Mouse (Mus musculus): ENCODE measurements around the gene Ankrd26. TPM values are rescaled to one million over a fixed set of nuclear protein-coding genes. Genes with fewer than 3 reads are reported as not detected.
A peak's percentile ranks its signal among the peaks of the same experiment; 100 is the strongest.
"Not testable (repeated sequence)": the region's sequence is repeated elsewhere in the genome, so short reads cannot be mapped to it uniquely, and the experiment has no call there.

Ankrd26 gene
- total RNA-seq (2017) = 6.3 to 15.4 TPM (median 9.3 TPM) in 3 replicates

DNA sequence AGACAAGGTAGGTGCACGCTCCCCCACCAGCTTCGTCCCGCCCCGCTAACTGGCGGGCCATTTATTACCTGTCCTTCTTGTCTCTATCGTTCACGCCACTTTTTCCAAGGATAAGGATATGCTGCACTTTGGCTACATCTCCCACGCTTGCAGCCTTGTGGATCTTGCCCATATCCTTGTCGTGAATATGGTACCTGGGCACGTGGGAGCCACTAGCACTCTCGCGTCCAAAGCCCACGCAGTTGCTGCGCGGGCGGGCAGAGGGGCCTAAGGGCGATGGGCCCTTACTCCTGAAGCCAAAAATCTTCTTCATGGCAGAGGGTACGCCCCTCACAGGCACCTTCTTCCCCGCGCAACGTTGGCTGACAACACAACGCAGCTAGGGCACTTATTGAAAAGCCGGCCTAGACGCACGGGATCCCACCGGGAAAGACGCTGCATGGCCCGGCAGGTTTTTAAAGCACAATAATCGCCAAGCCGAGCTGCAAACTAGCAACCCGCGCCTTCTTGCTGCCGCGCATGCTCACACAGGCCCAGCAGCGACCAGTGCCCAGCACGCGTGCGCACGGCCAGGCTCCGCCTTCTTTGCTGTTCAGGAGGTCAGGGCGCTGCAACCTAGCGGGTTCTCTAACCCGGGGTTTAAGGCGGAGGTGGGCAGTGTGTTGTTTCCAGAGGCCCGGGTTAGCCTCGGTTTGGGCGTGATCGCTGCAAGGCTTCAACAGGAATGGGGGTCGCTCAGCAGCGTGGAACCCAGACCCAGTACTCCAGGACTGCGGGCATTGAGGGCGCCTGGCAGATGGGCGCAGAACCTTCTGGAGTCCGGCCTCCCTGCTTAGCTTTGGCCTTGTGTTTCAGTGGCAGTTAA, at the start of gene Ankrd26:
Ankrd26 (minus strand) TSS at position 482 of the 865 bp plus-strand sequence.
- peak; percentile 72; the same call in 1 of the 2 replicates for ATAC-seq (replicated peaks; ENCODE audit: insufficient number of reproducible peaks, low FRiP score, low TSS enrichment, poor library complexity, severe bottlenecking)

DNA sequence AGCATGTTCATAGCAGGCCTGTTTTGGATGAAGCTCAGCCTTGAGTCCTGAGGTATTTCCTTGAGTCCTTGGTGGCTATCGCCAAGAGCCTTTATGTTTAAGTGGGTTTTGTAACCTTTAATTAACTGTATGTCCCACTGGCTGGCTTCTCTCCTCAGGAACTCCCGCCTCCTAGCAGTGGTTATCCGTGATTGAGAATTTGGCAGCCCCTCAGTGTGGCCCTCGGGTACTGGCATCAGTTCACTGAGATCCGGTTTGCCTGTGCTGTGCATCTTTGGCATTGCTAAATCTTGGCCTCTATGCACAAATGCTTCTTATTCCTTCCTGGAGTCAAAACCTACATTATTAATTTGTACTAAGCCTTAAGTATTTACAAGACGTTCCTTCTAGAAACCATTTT, 46.9 kb upstream of the Ankrd26 start:
- no peak for ATAC-seq (replicated peaks; ENCODE audit: insufficient number of reproducible peaks, low FRiP score, low TSS enrichment, poor library complexity, severe bottlenecking)

GRCm38 (mm10) chr6:118605974-118606373, 43.9 kb upstream of the Ankrd26 start:
- no peak for ATAC-seq (replicated peaks; ENCODE audit: insufficient number of reproducible peaks, low FRiP score, low TSS enrichment, poor library complexity, severe bottlenecking)

GRCm38 (mm10) chr6:118603825-118604224, 41.8 kb upstream of the Ankrd26 start:
- no peak for ATAC-seq (replicated peaks; ENCODE audit: insufficient number of reproducible peaks, low FRiP score, low TSS enrichment, poor library complexity, severe bottlenecking)

- ATAC-seq (replicated peaks; ENCODE audit: insufficient number of reproducible peaks, low FRiP score, low TSS enrichment, poor library complexity, severe bottlenecking) = no peak
These were observed 33.6 kb upstream of the Ankrd26 start for GRCm38 (mm10) chr6:118595681-118596055.

DNA sequence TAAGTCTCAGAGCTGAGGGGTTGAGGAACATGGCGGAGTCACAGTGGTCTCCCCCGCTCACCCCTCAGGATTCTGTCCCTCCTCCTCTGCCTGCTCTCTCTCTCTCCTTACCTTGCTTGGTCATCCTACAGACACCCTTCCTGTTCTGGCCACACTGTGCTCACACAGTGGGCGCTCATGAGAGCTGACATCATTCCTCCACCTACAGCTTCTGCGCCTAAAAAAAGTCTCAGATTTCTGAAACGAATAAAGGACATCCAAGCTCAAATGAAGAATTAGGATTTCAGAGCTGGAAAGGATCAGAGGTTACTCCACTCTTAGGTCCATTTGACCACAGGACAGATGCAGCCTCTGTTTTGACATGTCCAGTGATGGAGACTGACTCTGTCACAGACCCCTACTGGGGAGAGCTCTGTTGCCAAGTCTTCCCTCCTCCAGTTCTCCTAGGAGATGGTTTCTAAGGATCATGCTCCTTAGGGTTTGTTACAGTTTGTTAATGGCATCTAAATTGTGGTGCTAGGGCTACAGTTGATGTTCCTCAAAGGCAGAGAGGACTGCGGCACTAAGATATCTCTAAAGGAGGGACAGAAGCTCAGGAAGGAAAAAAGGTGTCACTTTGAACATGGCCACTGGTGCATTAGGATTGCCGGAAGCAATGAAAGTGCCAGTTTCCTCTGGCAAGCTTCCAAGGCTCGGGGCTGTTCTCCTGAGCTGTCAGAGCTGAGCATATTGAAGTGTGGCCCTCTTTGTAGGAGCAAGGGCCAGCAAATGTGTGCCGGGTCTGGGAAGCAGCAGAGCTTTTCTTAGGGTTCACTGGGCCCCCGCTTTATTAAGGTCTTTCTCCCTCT, 33.0 kb upstream of the Ankrd26 start:
- ATAC-seq (replicated peaks; ENCODE audit: insufficient number of reproducible peaks, low FRiP score, low TSS enrichment, poor library complexity, severe bottlenecking) = no peak

DNA sequence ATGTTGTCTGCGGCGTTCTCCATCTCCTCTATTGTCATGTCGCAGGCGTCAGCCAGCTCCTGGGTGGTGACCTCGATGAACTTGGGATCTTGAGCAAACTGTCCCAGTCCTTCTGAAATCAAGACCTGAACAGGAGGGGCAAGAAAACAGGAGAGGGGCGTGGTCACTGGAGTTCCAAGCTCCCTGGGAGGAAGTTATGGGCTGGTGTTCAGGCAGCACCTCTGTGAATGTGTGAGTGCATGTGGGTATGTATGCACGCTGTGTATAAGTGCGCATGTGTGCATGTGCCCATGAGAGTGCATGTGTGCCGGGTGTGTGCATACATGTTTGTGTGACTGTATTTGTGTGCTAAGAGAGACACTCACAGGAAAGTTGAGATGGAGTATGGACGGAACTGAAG, 32.0 kb upstream of the Ankrd26 start:
- no peak for ATAC-seq (replicated peaks; ENCODE audit: insufficient number of reproducible peaks, low FRiP score, low TSS enrichment, poor library complexity, severe bottlenecking)

DNA sequence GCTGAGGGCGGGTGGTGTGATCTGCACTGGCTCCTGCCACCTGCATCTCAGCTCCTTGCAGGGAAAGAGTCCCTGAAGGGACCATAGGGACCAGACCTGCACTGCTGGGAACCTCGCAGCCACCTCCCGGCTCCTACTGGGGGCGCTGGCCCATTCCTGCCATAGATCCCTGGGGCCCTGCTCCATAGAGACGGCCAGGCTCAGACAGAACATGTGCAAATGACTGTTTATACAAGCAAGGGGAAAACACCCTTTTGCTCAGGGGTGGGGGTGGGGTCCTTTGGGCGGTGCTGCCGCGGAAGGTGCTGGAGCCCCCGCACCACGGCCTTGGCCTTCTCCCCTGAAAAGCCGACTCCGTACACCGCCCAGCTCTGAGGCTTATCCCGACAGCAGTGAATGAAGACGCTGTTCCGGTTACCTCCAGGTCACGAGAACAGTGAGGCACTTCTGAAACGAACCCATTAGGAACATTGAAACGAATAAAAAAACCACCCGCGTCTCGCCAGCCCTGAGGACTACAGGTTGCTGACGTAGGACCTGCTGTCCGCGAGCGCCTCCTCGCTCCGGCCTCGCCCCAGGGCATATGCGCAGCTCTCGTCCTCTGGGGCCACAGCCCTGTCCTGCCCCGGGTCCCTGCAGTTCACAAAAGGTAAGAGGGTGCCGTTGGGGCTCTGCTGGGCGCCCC, 31.5 kb upstream of the Ankrd26 start:
- no peak for ATAC-seq (replicated peaks; ENCODE audit: insufficient number of reproducible peaks, low FRiP score, low TSS enrichment, poor library complexity, severe bottlenecking)

DNA sequence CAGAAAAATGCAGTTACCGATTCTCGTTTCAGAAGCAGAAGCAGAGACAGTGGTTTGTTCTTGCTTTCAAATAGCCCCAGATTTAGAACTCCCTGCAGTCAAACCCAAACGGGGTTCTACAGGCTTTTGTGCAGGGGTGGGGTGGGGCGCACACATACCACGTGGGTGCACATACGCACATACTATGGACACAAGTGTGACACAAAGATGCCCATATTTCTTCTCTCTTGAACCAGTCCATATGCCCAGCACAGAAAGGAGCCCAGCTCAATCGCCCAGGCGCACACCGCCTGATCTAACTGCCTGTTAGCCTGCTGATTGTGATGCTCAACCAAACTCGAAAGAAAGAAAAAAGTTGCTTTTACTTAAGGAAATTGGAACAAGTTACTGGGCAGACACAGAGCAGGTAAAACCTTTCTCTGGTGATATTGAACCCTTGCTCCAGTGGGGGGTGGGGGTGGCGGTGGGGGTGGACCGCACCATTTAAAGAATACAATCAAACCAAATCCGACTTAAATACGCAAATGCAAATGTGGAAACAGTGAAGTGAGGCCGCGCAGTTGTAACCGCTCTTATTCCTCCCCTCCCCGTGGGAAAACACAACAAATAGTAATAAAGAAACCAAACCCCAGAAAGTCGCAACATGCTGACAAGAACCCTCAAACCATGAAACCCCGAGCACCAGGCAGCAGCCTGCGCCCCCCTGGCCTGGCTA, 30.8 kb upstream of the Ankrd26 start:
- no peak for ATAC-seq (replicated peaks; ENCODE audit: insufficient number of reproducible peaks, low FRiP score, low TSS enrichment, poor library complexity, severe bottlenecking)

- not testable (repeated sequence) for ATAC-seq (replicated peaks; ENCODE audit: insufficient number of reproducible peaks, low FRiP score, low TSS enrichment, poor library complexity, severe bottlenecking)
These were observed 16.7 kb upstream of the Ankrd26 start for GRCm38 (mm10) chr6:118578741-118579140.

- ATAC-seq (replicated peaks; ENCODE audit: insufficient number of reproducible peaks, low FRiP score, low TSS enrichment, poor library complexity, severe bottlenecking) = no peak
These were observed 12.3 kb upstream of the Ankrd26 start for GRCm38 (mm10) chr6:118574351-118574750.

GRCm38 (mm10) chr6:118567816-118568215, 5.8 kb upstream of the Ankrd26 start:
- no peak for ATAC-seq (replicated peaks; ENCODE audit: insufficient number of reproducible peaks, low FRiP score, low TSS enrichment, poor library complexity, severe bottlenecking)

GRCm38 (mm10) chr6:118561225-118561624, 801 bp downstream of the Ankrd26 start:
- no peak for ATAC-seq (replicated peaks; ENCODE audit: insufficient number of reproducible peaks, low FRiP score, low TSS enrichment, poor library complexity, severe bottlenecking)

GRCm38 (mm10) chr6:118538627-118539026, 23.4 kb downstream of the Ankrd26 start:
- no peak for ATAC-seq (replicated peaks; ENCODE audit: insufficient number of reproducible peaks, low FRiP score, low TSS enrichment, poor library complexity, severe bottlenecking)

DNA sequence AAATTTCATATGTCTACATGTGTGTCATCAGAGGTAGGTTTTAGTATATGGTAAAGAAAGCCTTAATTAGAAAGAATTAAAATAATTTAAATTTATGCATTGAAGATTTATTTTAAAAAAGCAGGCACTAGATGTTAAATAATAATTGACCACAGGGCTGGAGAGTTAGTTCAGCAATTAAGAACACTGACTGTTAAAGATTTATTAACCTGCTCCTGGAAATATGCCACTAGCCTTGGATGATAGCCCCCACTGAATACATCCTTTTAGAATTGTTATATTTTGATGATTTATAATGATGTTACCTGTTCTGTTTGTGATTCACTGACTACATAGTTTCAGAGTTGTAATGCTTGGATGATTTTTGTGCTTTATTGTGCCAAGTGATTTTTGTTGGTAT, 24.8 kb downstream of the Ankrd26 start:
- ATAC-seq (replicated peaks; ENCODE audit: insufficient number of reproducible peaks, low FRiP score, low TSS enrichment, poor library complexity, severe bottlenecking) = not testable (repeated sequence)

GRCm38 (mm10) chr6:118535321-118535720, 26.7 kb downstream of the Ankrd26 start:
- ATAC-seq (replicated peaks; ENCODE audit: insufficient number of reproducible peaks, low FRiP score, low TSS enrichment, poor library complexity, severe bottlenecking) = no peak

- no peak for ATAC-seq (replicated peaks; ENCODE audit: insufficient number of reproducible peaks, low FRiP score, low TSS enrichment, poor library complexity, severe bottlenecking)
These were observed 28.6 kb downstream of the Ankrd26 start for GRCm38 (mm10) chr6:118533381-118533780.

DNA sequence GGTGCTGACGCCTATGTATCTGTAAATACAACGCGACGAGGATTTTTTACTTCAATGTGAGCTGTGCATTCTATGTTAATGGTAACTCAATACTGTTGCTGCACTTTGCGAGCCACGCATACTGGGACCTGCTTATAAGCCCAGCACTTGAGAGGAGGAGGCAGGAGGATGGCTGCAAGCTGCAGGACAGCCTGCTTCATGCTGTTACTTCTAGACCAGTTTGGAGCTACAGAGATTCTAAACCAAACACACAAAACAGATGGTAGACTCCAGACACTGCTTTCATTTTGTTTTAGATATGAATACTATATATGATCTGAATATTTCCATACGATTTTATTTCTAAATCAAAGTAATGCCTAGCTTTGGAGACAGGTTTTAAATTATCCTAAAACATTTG, 41.4 kb downstream of the Ankrd26 start:
- ATAC-seq (replicated peaks; ENCODE audit: insufficient number of reproducible peaks, low FRiP score, low TSS enrichment, poor library complexity, severe bottlenecking) = no peak

Measured in monocyte, adult 5-6 weeks (primary cell).